Mouse (Mus musculus) heart, postnatal 25 days (tissue): ENCODE results near the gene Asap2. TPM values are rescaled to one million over a fixed set of nuclear protein-coding genes. Genes with fewer than 3 reads are reported as not detected.
A peak's percentile ranks its signal among the peaks of the same experiment; 100 is the strongest.

Source experiments
- DNase-seq: peaks from one replicate; pipeline ENCODE4 v3.0.0; 2022; ENCODE audit warnings: low spot score
- intact Hi-C: fragments of 180-260 bp; cut with DNase I; formaldehyde crosslinking; loops from one replicate; pipeline ENCODE4 v1.15.1; 2025
- total RNA-seq, 2 experiments: library from RNA; stranded (reverse); gene quantifications; 2 replicates each; pipeline ENCODE4 v1.2.3; 2021

Asap2 gene
- total RNA-seq, 2 experiments from 2014 or later, result 11.8 to 12.2 TPM

- no peak for DNase-seq
- intact Hi-C loops, result loop anchor here (5.0 kb wide), 1 partner anchor 85 kb away; the partner anchor contains the start of gene Adam17
Observed at GRCm38 (mm10) chr12:21286712-21287650, 296.7 kb downstream of the Asap2 start.

GRCm38 (mm10) chr12:21288716-21289395, 298.6 kb downstream of the Asap2 start:
- intact Hi-C loops, result loop anchor here (5.0 kb wide), 1 partner anchor 83 kb away; the partner anchor contains the start of gene Adam17
- DNase-seq, result no peak

- DNase-seq, result no peak
- intact Hi-C loops, result loop anchor here (5.0 kb wide), 1 partner anchor 83 kb away; the partner anchor contains the start of gene Adam17
Observed at GRCm38 (mm10) chr12:21289651-21290050, 299.4 kb downstream of the Asap2 start.

- intact Hi-C loops, result no loop called here
- DNase-seq, result no peak
Observed at GRCm38 (mm10) chr12:21298856-21299255, 308.6 kb downstream of the Asap2 start.

- DNase-seq, result no peak
- intact Hi-C loops, result no loop called here
Observed at GRCm38 (mm10) chr12:21301324-21301723, 311.1 kb downstream of the Asap2 start.

GRCm38 (mm10) chr12:21301932-21302331, 311.7 kb downstream of the Asap2 start:
- intact Hi-C loops, result no loop called here

GRCm38 (mm10) chr12:21302361-21302783, 312.1 kb downstream of the Asap2 start:
- intact Hi-C loops, result no loop called here
- no peak for DNase-seq

More at GRCm38 (mm10) chr12:21301932-21302331, 311.7 kb downstream of the Asap2 start:
- no peak for DNase-seq

- DNase-seq, result no peak
- intact Hi-C loops, result no loop called here
Observed at GRCm38 (mm10) chr12:21305741-21306140, 315.5 kb downstream of the Asap2 start.

GRCm38 (mm10) chr12:21306721-21307120, 316.5 kb downstream of the Asap2 start:
- intact Hi-C loops, result no loop called here
- no peak for DNase-seq

- intact Hi-C loops, result loop anchor here (10.0 kb wide), 1 partner anchor 303 kb away; no protein-coding TSS in a partner anchor
Observed at GRCm38 (mm10) chr12:21312201-21312600, 321.9 kb downstream of the Asap2 start.

GRCm38 (mm10) chr12:21315923-21316868, 325.9 kb downstream of the Asap2 start, which contains the start of gene Iah1:
Iah1 (plus strand) TSS chr12:21316389.
- intact Hi-C loops, result loop anchor here (5.0 to 10.0 kb wide), 3 partner anchors 56 to 299 kb away; partner anchors contain the start of gene Adam17
- DNase-seq, result peak; percentile 69

More at GRCm38 (mm10) chr12:21312201-21312600, 321.9 kb downstream of the Asap2 start:
- DNase-seq, result no peak

GRCm38 (mm10) chr12:21316869-21317265, 326.6 kb downstream of the Asap2 start:
- intact Hi-C loops, result loop anchor here (5.0 to 10.0 kb wide), 3 partner anchors 55 to 298 kb away; partner anchors contain the start of gene Adam17
- DNase-seq, result peak; percentile 19

GRCm38 (mm10) chr12:21318143-21318895, 328.1 kb downstream of the Asap2 start:
- DNase-seq, result peak; percentile 18
- intact Hi-C loops, result loop anchor here (5.0 to 10.0 kb wide), 3 partner anchors 54 to 296 kb away; partner anchors contain the start of gene Adam17
